Mouse (Mus musculus) brain, embryonic 14.5 days (tissue): ENCODE data around the gene Dhx37.
"Not testable (repeated sequence)": the region's sequence is repeated elsewhere in the genome, so short reads cannot be mapped to it uniquely, and the experiment has no call there.

Experiments used
- CTCF ChIP-seq: fragments of 200-500 bp; IDR thresholded peaks from 2 replicates; pipeline ENCODE4 v1.5.1; 2012; ENCODE audit warnings: inconsistent platforms, mild to moderate bottlenecking, moderate library complexity, borderline replicate concordance; ENCODE audit not compliant: insufficient read depth, insufficient read length; ENCODE audit errors: extremely low read depth
- POLR2A ChIP-seq: fragments of 200-500 bp; IDR thresholded peaks from 2 replicates; pipeline ENCODE4 v1.6.1; 2012; ENCODE audit warnings: mild to moderate bottlenecking, inconsistent platforms, borderline replicate concordance; ENCODE audit not compliant: poor library complexity, insufficient read depth, insufficient read length, severe bottlenecking; ENCODE audit errors: extremely low read depth

GRCm38 (mm10) chr5:125387295-125387694 lies 46.6 kb downstream of the Dhx37 start:
- not testable (repeated sequence) for TF ChIP-seq POLR2A, CTCF
